Mouse (Mus musculus) cerebellum, postnatal 36 days (tissue): ENCODE results near the gene Zfp719.

Experiments
- DNase-seq, 2 experiments: peaks; one replicate each; pipeline ENCODE4 v3.0.0; 2021 to 2022; ENCODE audit warnings: mixed read lengths in 2 of 2

Gene Zfp719

GRCm38 (mm10) chr7:43579440-43580171 lies at the start of gene Zfp719:
Gene Zfp719, plus strand, starts transcription at chr7:43579610.
- peak; percentile 90 to 91 for DNase-seq

- no peak for DNase-seq
Observed at GRCm38 (mm10) chr7:43530216-43530785, 49.1 kb upstream of the Zfp719 start.

- DNase-seq, result no peak
Observed at GRCm38 (mm10) chr7:43532936-43533505, 46.4 kb upstream of the Zfp719 start.

- DNase-seq, result no peak
Observed at GRCm38 (mm10) chr7:43538524-43538923, 40.9 kb upstream of the Zfp719 start.

- DNase-seq, result no peak
Observed at GRCm38 (mm10) chr7:43544225-43544977, 35.0 kb upstream of the Zfp719 start, which contains the start of gene Cd33. Gene Cd33, minus strand, starts transcription at chr7:43544428.

- no peak for DNase-seq
Observed at GRCm38 (mm10) chr7:43545656-43546545, 33.5 kb upstream of the Zfp719 start.

- DNase-seq, result peak; percentile 50 to 66
Observed at GRCm38 (mm10) chr7:43547666-43548065, 31.7 kb upstream of the Zfp719 start.

- DNase-seq, result peak; percentile 33 to 34
Observed at GRCm38 (mm10) chr7:43548206-43548605, 31.2 kb upstream of the Zfp719 start.

- DNase-seq, result no peak
Observed at GRCm38 (mm10) chr7:43553153-43553552, 26.3 kb upstream of the Zfp719 start.

- DNase-seq, result no peak
Observed at GRCm38 (mm10) chr7:43554550-43554949, 24.9 kb upstream of the Zfp719 start.

GRCm38 (mm10) chr7:43555351-43555750 lies 24.1 kb upstream of the Zfp719 start:
- no peak for DNase-seq

- no peak for DNase-seq
Observed at GRCm38 (mm10) chr7:43556901-43557300, 22.5 kb upstream of the Zfp719 start.

GRCm38 (mm10) chr7:43562006-43562633 lies 17.3 kb upstream of the Zfp719 start, which contains the start of gene Zfp658:
Gene Zfp658, plus strand, starts transcription at chr7:43562256.
- DNase-seq, result peak; percentile 82 to 83

- DNase-seq, result peak in 1 of 2 experiments; percentile 37
Observed at GRCm38 (mm10) chr7:43562651-43563070, 16.7 kb upstream of the Zfp719 start.

- no peak for DNase-seq
Observed at GRCm38 (mm10) chr7:43563300-43563699, 16.1 kb upstream of the Zfp719 start.

GRCm38 (mm10) chr7:43571216-43571615 lies 8.2 kb upstream of the Zfp719 start:
- no peak for DNase-seq

- peak; percentile 10 to 19 for DNase-seq
Observed at GRCm38 (mm10) chr7:43580526-43580925, 1.1 kb downstream of the Zfp719 start.

GRCm38 (mm10) chr7:43584790-43585189 lies 5.4 kb downstream of the Zfp719 start:
- no peak for DNase-seq

- no peak for DNase-seq
Observed at GRCm38 (mm10) chr7:43601884-43602283, 22.5 kb downstream of the Zfp719 start.

- DNase-seq, result peak; percentile 32
Observed at GRCm38 (mm10) chr7:43606896-43607742, 27.7 kb downstream of the Zfp719 start, which contains the start of gene Zfp819. Gene Zfp819, plus strand, starts transcription at chr7:43607169.
